ENCODE assay signal across 9 mouse cellular contexts in the genomic region with DNA sequence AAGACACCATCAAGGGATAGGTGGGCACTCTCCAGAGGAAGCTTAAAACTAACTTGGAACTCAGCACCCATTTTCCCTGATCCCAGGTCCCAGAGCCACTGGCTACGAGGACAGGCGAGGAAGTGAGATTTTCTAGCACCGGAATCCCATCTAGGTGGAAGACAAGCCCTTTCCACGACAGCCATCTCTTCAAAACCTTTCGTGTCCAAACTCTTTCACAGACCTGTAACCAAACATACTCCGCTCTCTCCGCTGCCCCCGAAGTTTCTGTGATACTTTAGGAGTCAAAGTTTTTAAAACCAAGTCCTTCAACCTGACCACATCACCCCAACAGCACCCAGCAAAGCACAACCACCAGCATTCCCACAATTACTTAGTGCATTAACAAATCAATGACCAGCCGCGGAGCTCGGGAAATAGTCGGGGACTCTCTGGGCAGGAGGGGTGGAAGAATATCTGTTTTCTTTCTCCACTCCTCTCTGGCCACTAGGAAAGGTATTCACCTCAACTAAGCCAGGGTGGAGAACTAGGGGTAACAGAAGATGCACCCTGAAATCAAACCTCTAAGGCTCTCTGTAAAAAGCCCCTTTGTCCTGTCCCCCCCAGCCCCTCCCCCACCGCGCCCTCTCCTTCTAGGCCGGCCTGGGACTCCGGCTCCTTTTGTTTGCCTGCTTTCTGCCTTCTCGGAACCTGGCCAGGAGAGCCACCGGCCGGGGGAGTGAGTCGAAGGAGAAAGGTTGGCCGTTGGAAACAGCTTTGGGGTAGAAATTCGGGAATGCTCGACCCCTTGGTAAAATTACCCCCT. TPM values are rescaled to one million over a fixed set of nuclear protein-coding genes. Genes with fewer than 3 reads are reported as not detected.
DNase-seq lines count a peak whose midpoint lies in the region; TF ChIP-seq lines count a peak whose summit lies in the region.
"Had no signal": no experiment of that assay in that cellular context is flagged by ENCODE, and none has a peak within 500 bp of the region (broad histone marks: within the 10 kb centered on the region; RNA-seq: fewer than 3 reads in every experiment).

No protein-coding gene starts in this region.

- intact Hi-C loops in left cerebral cortex, adult 2 months (cut with DNase I): no loop called here

- no peak overlapping the region for H3K27ac ChIP-seq in left cerebral cortex, adult 2 months
- peak overlapping the region; percentile 95 for H3K27ac ChIP-seq in limb, embryonic 10.5 days

- no peaks in the 10 kb centered on the region for H3K9me3 ChIP-seq in limb, embryonic 10.5 days (replicated peaks)

- DNase-seq in left cerebral cortex, adult 2 months (ENCODE audit: extremely low spot score in 1 of 2, low spot score in 2 of 2): no peak
- DNase-seq in left cerebral cortex, adult 8-10 months (ENCODE audit: low spot score in 2 of 2): no peak
- DNase-seq in embryo, embryonic 9.5 days (ENCODE audit: extremely low spot score): peak; percentile 63
- peak; percentile 71 for DNase-seq in limb, embryonic 10.5 days (ENCODE audit: low spot score)
- DNase-seq in retina, embryonic 14.5 days (ENCODE audit: low spot score): peak; percentile 37
- DNase-seq in gastrocnemius, adult 8-10 months (ENCODE audit: low spot score in 2 of 2): no peak
- no peak for DNase-seq in frontal cortex, postnatal 14 days (ENCODE audit: low spot score in 2 of 2)
- DNase-seq in MN1 (ENCODE audit: low spot score): no peak

- no peaks in the 10 kb centered on the region for H3K27me3 ChIP-seq in limb, embryonic 10.5 days (ENCODE audit: low read depth, poor library complexity, severe bottlenecking)

- WGBS in limb, embryonic 10.5 days: 1% methylated on average over 23 of the region's 23 CpGs

- no peak for TF ChIP-seq CTCF in left cerebral cortex, adult 2 months (IDR thresholded peaks at IDR 0.05)

- peaks cover 57% of the 10 kb centered on the region for H3K4me1 ChIP-seq in limb, embryonic 10.5 days

- peak overlapping the region; percentile 52 for H3K4me3 ChIP-seq in left cerebral cortex, adult 2 months
- H3K4me3 ChIP-seq in limb, embryonic 10.5 days: peak overlapping the region; percentile 79

- 0 out of 2 replicates have a peak, but pooled peaks cover 4% of the 10 kb centered on the region for H3K36me3 ChIP-seq in limb, embryonic 10.5 days

RNA-seq across cellular contexts. Expression of gene Inava, which starts 0.9 kb away (rescaled TPM):
- 1 to 10 TPM; 2.2 to 3.0 TPM for total RNA-seq in left cerebral cortex, adult 2 months (2021)
- total RNA-seq in left cerebral cortex, adult 8-10 months (2022): 1 to 10 TPM; 1.2 to 2.7 (median 1.5) TPM
- polyA plus RNA-seq in limb, embryonic 10.5 days (2016; fragmentation: Nextera tagmentation; extraction: Ambion mirVana): 23.6 and 29.2 TPM in 2 replicates
- not detected for total RNA-seq in gastrocnemius, adult 8-10 months (2022)

RNA-seq across cellular contexts. Expression of gene Mroh3, which starts 20.6 kb away (rescaled TPM):
- total RNA-seq in left cerebral cortex, adult 2 months (2021): 1 to 10 TPM; 1.2 to 1.8 TPM
- 1 to 10 TPM in 1 of 4 experiments, under 1 TPM in 3; 0.37 to 1.2 (median 0.56) TPM for total RNA-seq in left cerebral cortex, adult 8-10 months (2022)
- polyA plus RNA-seq in limb, embryonic 10.5 days (2016; fragmentation: Nextera tagmentation; extraction: Ambion mirVana): 0.15 and 0.25 TPM in 2 replicates
- total RNA-seq in gastrocnemius, adult 8-10 months (2022): not detected
- total RNA-seq: adrenal gland, adult 2 months had no signal
- polyA plus RNA-seq: adrenal gland, adult 2 months had no signal

RNA-seq across cellular contexts. Expression of gene Gpr25, which starts 27.5 kb away (rescaled TPM):
- 1 to 10 TPM; 5.6 to 6.3 TPM for total RNA-seq in left cerebral cortex, adult 2 months (2021)
- total RNA-seq in left cerebral cortex, adult 8-10 months (2022): 1 to 10 TPM; 5.1 to 7.4 (median 5.8) TPM
- not detected in 2 replicates for polyA plus RNA-seq in limb, embryonic 10.5 days (2016; fragmentation: Nextera tagmentation; extraction: Ambion mirVana)
- total RNA-seq in gastrocnemius, adult 8-10 months (2022): not detected
- total RNA-seq: adrenal gland, adult 2 months had no signal
- polyA plus RNA-seq: adrenal gland, adult 2 months had no signal

Comparison
In these comparisons a context has a peak if more than half of its experiments do, and no peak if none do; other contexts are left out.
1. DNase-seq: peak in embryo, embryonic 9.5 days (single experiment), limb, embryonic 10.5 days (single experiment) and retina, embryonic 14.5 days (single experiment); none in left cerebral cortex, adult 2 months (0 of 2), left cerebral cortex, adult 8-10 months (0 of 2), gastrocnemius, adult 8-10 months (0 of 2), frontal cortex, postnatal 14 days (0 of 2) and MN1 (single experiment).
2. RNA of gene Gpr25, which starts 27.5 kb away (total RNA-seq): 5.6 to 6.3 TPM in left cerebral cortex, adult 2 months and 5.1 to 7.4 TPM in left cerebral cortex, adult 8-10 months; not detected in gastrocnemius, adult 8-10 months; every median in the first group is over 4 times any median in the second.